In genomic region chr10:38629907-38630505, GRCm38 (mm10) we compare ENCODE assay signal across 28 mouse cellular contexts.
DNase-seq lines count a peak whose midpoint lies in the region; ATAC-seq lines count a peak whose summit lies in the region.
"Had no signal": no experiment of that assay in that cellular context is flagged by ENCODE, and none has a peak within 500 bp of the region (broad histone marks: within the 10 kb centered on the region; RNA-seq: fewer than 3 reads in every experiment).

No protein-coding gene starts in this region.

- H3K9ac ChIP-seq in hindbrain, embryonic 13.5 days: no peak overlapping the region
- H3K9ac ChIP-seq in hindbrain, embryonic 12.5 days: no peak overlapping the region
- no peak overlapping the region for H3K9ac ChIP-seq in hindbrain, embryonic 16.5 days (ENCODE audit: low read depth, low read length)
- H3K9ac ChIP-seq in midbrain, embryonic 16.5 days (ENCODE audit: low read depth, low read length): no peak overlapping the region
- H3K9ac ChIP-seq: embryonic facial prominence, embryonic 12.5 days; forebrain, postnatal 0 days; limb, embryonic 13.5 days; lung, embryonic 15.5 days; midbrain, embryonic 12.5 days; neural tube, embryonic 12.5 days had no signal

- no peaks in the 10 kb centered on the region for H3K27me3 ChIP-seq in hindbrain, embryonic 13.5 days
- H3K27me3 ChIP-seq in hindbrain, embryonic 12.5 days: no peaks in the 10 kb centered on the region
- H3K27me3 ChIP-seq in hindbrain, embryonic 16.5 days (replicated peaks; ENCODE audit: control insufficient read depth, insufficient read depth, low read length): no peaks in the 10 kb centered on the region
- no peaks in the 10 kb centered on the region for H3K27me3 ChIP-seq in midbrain, embryonic 16.5 days (ENCODE audit: control insufficient read depth, insufficient read depth, low read depth, low read length)
- H3K27me3 ChIP-seq: embryonic facial prominence, embryonic 12.5 days; limb, embryonic 13.5 days; lung, embryonic 15.5 days; midbrain, embryonic 12.5 days; neural tube, embryonic 12.5 days had no signal

- H3K27ac ChIP-seq in hindbrain, embryonic 13.5 days: no peak overlapping the region
- no peak overlapping the region for H3K27ac ChIP-seq in hindbrain, embryonic 12.5 days
- H3K27ac ChIP-seq in hindbrain, embryonic 16.5 days (ENCODE audit: low read depth, low read length): no peak overlapping the region
- no peak overlapping the region for H3K27ac ChIP-seq in midbrain, embryonic 16.5 days (ENCODE audit: low read length)
- H3K27ac ChIP-seq: embryonic facial prominence, embryonic 12.5 days; forebrain, embryonic 10.5 days; heart, embryonic 10.5 days; limb, embryonic 13.5 days; lung, embryonic 15.5 days; midbrain, embryonic 12.5 days; neural tube, embryonic 12.5 days; stomach, postnatal 0 days had no signal

- DNase-seq in Muller cell, postnatal 12 days (ENCODE audit: inconsistent ontology term): peak; percentile 54
- no peak for DNase-seq in kidney, postnatal 36 days
- no peak for DNase-seq in ovary, postnatal 14 days (ENCODE audit: low spot score)
- DNase-seq: adrenal gland, adult 8-10 months; cerebellum, adult 9-10 months; forebrain, postnatal 0 days; heart, postnatal 36 days; kidney, adult 11 months; kidney, postnatal 14 days; right cerebral cortex, postnatal 4 days; thymus, adult 18-20 months; thymus, postnatal 25 days had no signal

- no peaks in the 10 kb centered on the region for H3K9me3 ChIP-seq in hindbrain, embryonic 13.5 days
- no peaks in the 10 kb centered on the region for H3K9me3 ChIP-seq in hindbrain, embryonic 12.5 days (replicated peaks)
- no peaks in the 10 kb centered on the region for H3K9me3 ChIP-seq in hindbrain, embryonic 16.5 days (ENCODE audit: control insufficient read depth, low read length)
- no peaks in the 10 kb centered on the region for H3K9me3 ChIP-seq in midbrain, embryonic 16.5 days (replicated peaks; ENCODE audit: control insufficient read depth, low read length, poor library complexity, severe bottlenecking)
- H3K9me3 ChIP-seq: embryonic facial prominence, embryonic 12.5 days; forebrain, embryonic 10.5 days; heart, embryonic 10.5 days; limb, embryonic 13.5 days; lung, embryonic 15.5 days; midbrain, embryonic 12.5 days; neural tube, embryonic 12.5 days had no signal

- no peak overlapping the region for H3K4me2 ChIP-seq in hindbrain, embryonic 13.5 days
- no peak overlapping the region for H3K4me2 ChIP-seq in hindbrain, embryonic 12.5 days (replicated peaks)
- no peak overlapping the region for H3K4me2 ChIP-seq in hindbrain, embryonic 16.5 days (ENCODE audit: low read length)
- H3K4me2 ChIP-seq in midbrain, embryonic 16.5 days (ENCODE audit: low read length): no peak overlapping the region
- H3K4me2 ChIP-seq: embryonic facial prominence, embryonic 12.5 days; limb, embryonic 13.5 days; liver, embryonic 11.5 days; lung, embryonic 15.5 days; midbrain, embryonic 12.5 days; neural tube, embryonic 12.5 days had no signal

- H3K4me1 ChIP-seq in hindbrain, embryonic 13.5 days (replicated peaks): no peaks in the 10 kb centered on the region
- no peaks in the 10 kb centered on the region for H3K4me1 ChIP-seq in hindbrain, embryonic 12.5 days
- H3K4me1 ChIP-seq in hindbrain, embryonic 16.5 days (ENCODE audit: control insufficient read depth, insufficient read depth, low read depth, low read length): no peaks in the 10 kb centered on the region
- no peaks in the 10 kb centered on the region for H3K4me1 ChIP-seq in midbrain, embryonic 16.5 days (ENCODE audit: control insufficient read depth, insufficient read depth, low read length)
- H3K4me1 ChIP-seq: embryonic facial prominence, embryonic 12.5 days; heart, embryonic 10.5 days; limb, embryonic 13.5 days; lung, embryonic 15.5 days; midbrain, embryonic 12.5 days; neural tube, embryonic 12.5 days had no signal

- WGBS in hindbrain, embryonic 13.5 days: 74% methylated on average over 4 of the region's 4 CpGs
- 73% methylated on average over 4 of the region's 4 CpGs for WGBS in hindbrain, embryonic 12.5 days
- WGBS in hindbrain, embryonic 16.5 days: 58% methylated on average over 4 of the region's 4 CpGs
- WGBS in midbrain, embryonic 16.5 days: 72% methylated on average over 4 of the region's 4 CpGs

- peak; percentile 36; the same call in 1 of the 2 replicates for ATAC-seq in hindbrain, embryonic 13.5 days (ENCODE audit: low FRiP score)
- no peak for ATAC-seq in hindbrain, embryonic 12.5 days (ENCODE audit: low FRiP score)
- peak; percentile 65 for ATAC-seq in hindbrain, embryonic 16.5 days
- ATAC-seq in midbrain, embryonic 16.5 days: peak; percentile 68; the same call in 1 of the 2 replicates
- ATAC-seq: activated CD4-positive, CD25-positive, alpha-beta regulatory T cell, adult 4 months; forebrain, postnatal 0 days; inflammation-experienced regulatory T-cells, adult 6 months had no signal

- no peaks in the 10 kb centered on the region for H3K36me3 ChIP-seq in hindbrain, embryonic 13.5 days
- no peaks in the 10 kb centered on the region for H3K36me3 ChIP-seq in hindbrain, embryonic 12.5 days
- no peaks in the 10 kb centered on the region for H3K36me3 ChIP-seq in hindbrain, embryonic 16.5 days (ENCODE audit: control insufficient read depth, insufficient read depth, low read length)
- no peaks in the 10 kb centered on the region for H3K36me3 ChIP-seq in midbrain, embryonic 16.5 days (ENCODE audit: control insufficient read depth, insufficient read depth, low read length)
- H3K36me3 ChIP-seq: embryonic facial prominence, embryonic 12.5 days; forebrain, embryonic 10.5 days; heart, embryonic 10.5 days; limb, embryonic 13.5 days; lung, embryonic 15.5 days; midbrain, embryonic 12.5 days; neural tube, embryonic 12.5 days had no signal

- H3K4me3 ChIP-seq in hindbrain, embryonic 13.5 days: no peak overlapping the region
- no peak overlapping the region for H3K4me3 ChIP-seq in hindbrain, embryonic 12.5 days
- no peak overlapping the region for H3K4me3 ChIP-seq in hindbrain, embryonic 16.5 days (ENCODE audit: low read length)
- H3K4me3 ChIP-seq in midbrain, embryonic 16.5 days (ENCODE audit: low read depth, low read length): no peak overlapping the region
- H3K4me3 ChIP-seq: embryonic facial prominence, embryonic 12.5 days; forebrain, embryonic 10.5 days; heart, embryonic 10.5 days; limb, embryonic 13.5 days; lung, embryonic 15.5 days; midbrain, embryonic 12.5 days; myocyte; neural tube, embryonic 12.5 days had no signal
